Mouse (Mus musculus): ENCODE results near the gene Haus8. TPM values are rescaled to one million over a fixed set of nuclear protein-coding genes. Genes with fewer than 3 reads are reported as not detected.

The Haus8 gene
- polyA plus RNA-seq, 1 experiment from 2014 or later: 61.3 TPM

Other genes with a start within 250 kb of the Haus8 start
- 26.0 and 28.0 TPM in 2 replicates for gene Myo9b, start 220 bp downstream of the Haus8 start, polyA plus RNA-seq (2016; fragmentation: Nextera tagmentation; extraction: Ambion mirVana)
- gene Use1, start 93.9 kb upstream of the Haus8 start, polyA plus RNA-seq (2016; fragmentation: Nextera tagmentation; extraction: Ambion mirVana): 81.4 and 82.7 TPM in 2 replicates
- gene Ocel1, start 98.4 kb upstream of the Haus8 start, polyA plus RNA-seq (2016; fragmentation: Nextera tagmentation; extraction: Ambion mirVana): 3.5 and 4.0 TPM in 2 replicates
- 47.8 and 49.0 TPM in 2 replicates for gene Nr2f6, start 109.0 kb upstream of the Haus8 start, polyA plus RNA-seq (2016; fragmentation: Nextera tagmentation; extraction: Ambion mirVana)
- gene Ushbp1, start 122.9 kb upstream of the Haus8 start, polyA plus RNA-seq (2016; fragmentation: Nextera tagmentation; extraction: Ambion mirVana): 5.8 and 5.9 TPM in 2 replicates
- 106 and 108 TPM in 2 replicates for gene Babam1, start 123.9 kb upstream of the Haus8 start, polyA plus RNA-seq (2016; fragmentation: Nextera tagmentation; extraction: Ambion mirVana)
- 47.3 and 51.2 TPM in 2 replicates for gene Ankle1, start 133.1 kb upstream of the Haus8 start, polyA plus RNA-seq (2016; fragmentation: Nextera tagmentation; extraction: Ambion mirVana)
- 67.6 and 68.2 TPM in 2 replicates for gene Abhd8, start 190.7 kb upstream of the Haus8 start, polyA plus RNA-seq (2016; fragmentation: Nextera tagmentation; extraction: Ambion mirVana)
- 218 and 226 TPM in 2 replicates for gene Mrpl34, start 192.0 kb upstream of the Haus8 start, polyA plus RNA-seq (2016; fragmentation: Nextera tagmentation; extraction: Ambion mirVana)
- gene Dda1, start 196.3 kb upstream of the Haus8 start, polyA plus RNA-seq (2016; fragmentation: Nextera tagmentation; extraction: Ambion mirVana): 116 and 122 TPM in 2 replicates
- 1.8 TPM in 2 replicates for gene Ano8, start 213.0 kb upstream of the Haus8 start, polyA plus RNA-seq (2016; fragmentation: Nextera tagmentation; extraction: Ambion mirVana)
- gene Gtpbp3, start 215.2 kb upstream of the Haus8 start, polyA plus RNA-seq (2016; fragmentation: Nextera tagmentation; extraction: Ambion mirVana): 21.3 and 22.3 TPM in 2 replicates
- gene Plvap, start 238.8 kb upstream of the Haus8 start, polyA plus RNA-seq (2016; fragmentation: Nextera tagmentation; extraction: Ambion mirVana): 43.3 and 47.5 TPM in 2 replicates

Measured in forebrain, embryonic 10.5 days (tissue).